Comparison of ENCODE assay signal across 8 mouse cellular contexts in genomic region chr6:124931525-124932313, GRCm38 (mm10). TPM values are rescaled to one million over a fixed set of nuclear protein-coding genes. Genes with fewer than 3 reads are reported as not detected.
DNase-seq lines count a peak whose midpoint lies in the region; ATAC-seq and TF ChIP-seq lines count a peak whose summit lies in the region.

No protein-coding gene starts in this region.

- peaks cover 2% of the 10 kb centered on the region for H3K9me3 ChIP-seq in CH12.LX (replicated peaks; ENCODE audit: low read length)
- H3K9me3 ChIP-seq in limb, embryonic 14.5 days (ENCODE audit: control insufficient read depth, low read length): no peaks in the 10 kb centered on the region
- H3K9me3 ChIP-seq in neural tube, embryonic 12.5 days: no peaks in the 10 kb centered on the region

- peaks cover 5 to 18% of the 10 kb centered on the region in 2 experiments for H3K4me1 ChIP-seq in CH12.LX (ENCODE audit: control insufficient read depth in 1 of 2, insufficient read depth in 2 of 2)
- H3K4me1 ChIP-seq in limb, embryonic 14.5 days (ENCODE audit: control insufficient read depth, insufficient read depth, low read length): peaks cover 16% of the 10 kb centered on the region
- H3K4me1 ChIP-seq in neural tube, embryonic 12.5 days: peaks cover 20% of the 10 kb centered on the region

- TF ChIP-seq RAD21 in CH12.LX (IDR thresholded peaks at IDR 0.05; ENCODE audit: low read depth, low read length): no peak

- 2% methylated on average over 31 of the region's 48 CpGs for WGBS in limb, embryonic 14.5 days
- WGBS in neural tube, embryonic 12.5 days: 1% methylated on average over 48 of the region's 48 CpGs

- in situ Hi-C loops in CH12.LX (cut with MboI; ENCODE audit: low pct_ligation_motif_present, low pct_unique_long_range_greater_than_20kb, low sequenced_read_pairs): loop anchor here (10.0 kb wide), 1 partner anchor 87 kb away; the partner anchor contains the start of gene Gnb3

- TF ChIP-seq EP300 in CH12.LX (IDR thresholded peaks at IDR 0.05; ENCODE audit: low read length): no peak

- no peaks in the 10 kb centered on the region for H3K27me3 ChIP-seq in CH12.LX (replicated peaks)
- H3K27me3 ChIP-seq in limb, embryonic 14.5 days (ENCODE audit: control insufficient read depth, insufficient read depth, low read length): no peaks in the 10 kb centered on the region
- H3K27me3 ChIP-seq in neural tube, embryonic 12.5 days (replicated peaks): no peaks in the 10 kb centered on the region

- peak; percentile 59 to 61 for DNase-seq in cerebellum, postnatal 25 days
- DNase-seq in cerebellum, adult 8-10 months: no peak
- peak; percentile 29 for DNase-seq in CH12.LX (ENCODE audit: extremely low read depth)
- DNase-seq in embryo, embryonic 11 days: peak; percentile 55
- DNase-seq in heart, postnatal 4 days: peak; percentile 64
- peak; percentile 32 for DNase-seq in limb, embryonic 14.5 days (ENCODE audit: low spot score)

- dilution Hi-C loops in CH12.LX (cut with MboI; ENCODE audit: extremely low pct_ligation_motif_present, extremely low pct_unique_long_range_greater_than_20kb, low sequenced_read_pairs): no loop called here

- peak overlapping the region; percentile 76 to 99 (median 95) for H3K4me3 ChIP-seq in CH12.LX (replicated peaks in 1 of 3; ENCODE audit: low read depth in 2 of 3, low read length in 2 of 3, poor library complexity in 1 of 3)
- H3K4me3 ChIP-seq in limb, embryonic 14.5 days (replicated peaks; ENCODE audit: low read length): peak overlapping the region; percentile 95
- H3K4me3 ChIP-seq in neural tube, embryonic 12.5 days: peak overlapping the region; percentile 97

- TF ChIP-seq POLR2A in CH12.LX (IDR thresholded peaks at IDR 0.05; ENCODE audit: low read depth, low read length): no peak
- TF ChIP-seq POLR2A in limb, embryonic 14.5 days (IDR thresholded peaks at IDR 0.05; ENCODE audit: borderline replicate concordance, extremely low read depth, insufficient read depth, insufficient read length): no peak

- peak in 1 of 2 experiments; percentile 30; a peak in 1 of 4 replicates for TF ChIP-seq CTCF in CH12.LX (conservative IDR thresholded peaks at IDR 0.05 in 1 of 2, IDR thresholded peaks at IDR 0.05 in 1 of 2; ENCODE audit: low read depth in 2 of 2, low read length in 2 of 2)

- peak overlapping the region; percentile 59 for H3K4me2 ChIP-seq in CH12.LX (ENCODE audit: insufficient read depth, low read depth, poor library complexity, severe bottlenecking)
- H3K4me2 ChIP-seq in limb, embryonic 14.5 days (replicated peaks; ENCODE audit: low read depth, low read length, severe bottlenecking): peak overlapping the region; percentile 85
- H3K4me2 ChIP-seq in neural tube, embryonic 12.5 days (replicated peaks): peak overlapping the region; percentile 92

- peaks cover 14% of the 10 kb centered on the region for H3K79me2 ChIP-seq in CH12.LX (replicated peaks; ENCODE audit: control insufficient read depth, extremely low read depth, insufficient read depth, poor library complexity, severe bottlenecking)

- ATAC-seq in limb, embryonic 14.5 days (ENCODE audit: low FRiP score, low read depth): peak; percentile 10
- peak; percentile 42 for ATAC-seq in neural tube, embryonic 12.5 days (ENCODE audit: low FRiP score, low read depth)
- no peak for ATAC-seq in inflammation-experienced regulatory T-cells, adult 6 months

- peak overlapping the region; percentile 72 for H3K27ac ChIP-seq in CH12.LX (ENCODE audit: insufficient read depth, low read depth)
- peak overlapping the region; percentile 96 for H3K27ac ChIP-seq in limb, embryonic 14.5 days (replicated peaks; ENCODE audit: low read depth, low read length)
- H3K27ac ChIP-seq in neural tube, embryonic 12.5 days: peak overlapping the region; percentile 87

- H3K9ac ChIP-seq in CH12.LX (ENCODE audit: insufficient read depth, low read depth): peak overlapping the region; percentile 96
- H3K9ac ChIP-seq in limb, embryonic 14.5 days (ENCODE audit: low read depth, low read length, severe bottlenecking): peak overlapping the region; percentile 93
- H3K9ac ChIP-seq in neural tube, embryonic 12.5 days: peak overlapping the region; percentile 99

- peaks cover 34 to 40% of the 10 kb centered on the region in 2 experiments for H3K36me3 ChIP-seq in CH12.LX (replicated peaks in 1 of 2; ENCODE audit: control insufficient read depth in 1 of 2, insufficient read depth in 1 of 2, low read length in 1 of 2)
- peaks cover 44% of the 10 kb centered on the region for H3K36me3 ChIP-seq in limb, embryonic 14.5 days (ENCODE audit: control insufficient read depth, insufficient read depth, low read length)
- peaks cover 40% of the 10 kb centered on the region for H3K36me3 ChIP-seq in neural tube, embryonic 12.5 days

TF ChIP-seq in CH12.LX, 34 proteins besides CTCF, POLR2A, EP300 and RAD21:
- TF ChIP-seq TCF12 (IDR thresholded peaks at IDR 0.05; ENCODE audit: low read depth, low read length) (no peak), ZNF384 (IDR thresholded peaks at IDR 0.05; ENCODE audit: low read depth, low read length) (no peak), USF1 (IDR thresholded peaks at IDR 0.05; ENCODE audit: low read depth, low read length) (no peak), IRF4 (IDR thresholded peaks at IDR 0.05; ENCODE audit: low read depth, low read length) (no peak), SIN3A (IDR thresholded peaks at IDR 0.05; ENCODE audit: low read length) (peak; percentile 63)

RNA-seq across cellular contexts. Expression of gene Mlf2, which starts 0.5 kb away (rescaled TPM):
- total RNA-seq in CH12.LX (2012; rRNA removed) (116 and 129 TPM in 2 replicates), CH12.LX (2014; rRNA removed) (109 and 124 TPM in 2 replicates)
- polyA plus RNA-seq in CH12.LX (2012; ENCODE audit: insufficient read length, low read depth): 203 and 210 TPM in 2 replicates
- total RNA-seq in heart, postnatal 4 days (2021): 100 to 1,000 TPM; 237 to 239 TPM
- polyA plus RNA-seq in limb, embryonic 14.5 days (2012; rRNA removed): 407 and 471 TPM in 2 replicates
- polyA plus RNA-seq in limb, embryonic 14.5 days (2014; fragmentation: Nextera tagmentation; extraction: Ambion mirVana): 355 and 380 TPM in 2 replicates
- polyA plus RNA-seq in neural tube, embryonic 12.5 days (2016; fragmentation: Nextera tagmentation; extraction: Ambion mirVana): 546 and 556 TPM in 2 replicates
- polyA plus RNA-seq in inflammation-experienced regulatory T-cells, adult 6 months (2017; shearing (Covaris generic)): 10 to 100 TPM; 35.6 to 70.5 (median 42.2) TPM

RNA-seq across cellular contexts. Expression of gene Ptms, which starts 11.8 kb away (rescaled TPM):
- total RNA-seq in CH12.LX (2012; rRNA removed) (11.0 and 12.8 TPM in 2 replicates), CH12.LX (2014; rRNA removed) (7.0 and 8.1 TPM in 2 replicates)
- 96.6 and 99.6 TPM in 2 replicates for polyA plus RNA-seq in CH12.LX (2012; ENCODE audit: insufficient read length, low read depth)
- total RNA-seq in heart, postnatal 4 days (2021): 100 to 1,000 TPM; 549 to 587 TPM
- polyA plus RNA-seq in limb, embryonic 14.5 days (2012; rRNA removed): 1,126 and 1,778 TPM in 2 replicates
- 306 and 353 TPM in 2 replicates for polyA plus RNA-seq in limb, embryonic 14.5 days (2014; fragmentation: Nextera tagmentation; extraction: Ambion mirVana)
- polyA plus RNA-seq in neural tube, embryonic 12.5 days (2016; fragmentation: Nextera tagmentation; extraction: Ambion mirVana): 718 and 773 TPM in 2 replicates
- polyA plus RNA-seq in inflammation-experienced regulatory T-cells, adult 6 months (2017; shearing (Covaris generic)): 10 to 100 TPM in 2 of 3 experiments, 1 to 10 TPM in 1; 9.5 to 15.5 (median 12.1) TPM

RNA-seq across cellular contexts. Expression of gene Lag3, which starts 20.2 kb away (rescaled TPM):
- total RNA-seq in CH12.LX (2012; rRNA removed) (1.2 and 1.9 TPM in 2 replicates), CH12.LX (2014; rRNA removed) (0.32 and 0.52 TPM in 2 replicates)
- 1.5 and 2.0 TPM in 2 replicates for polyA plus RNA-seq in CH12.LX (2012; ENCODE audit: insufficient read length, low read depth)
- total RNA-seq in heart, postnatal 4 days (2021): 1 to 10 TPM in 1 of 2 experiments, under 1 TPM in 1; 0.68 to 1.0 TPM
- 2.3 and 3.2 TPM in 2 replicates for polyA plus RNA-seq in limb, embryonic 14.5 days (2012; rRNA removed)
- 2.0 and 2.6 TPM in 2 replicates for polyA plus RNA-seq in limb, embryonic 14.5 days (2014; fragmentation: Nextera tagmentation; extraction: Ambion mirVana)
- polyA plus RNA-seq in neural tube, embryonic 12.5 days (2016; fragmentation: Nextera tagmentation; extraction: Ambion mirVana): 1.8 and 2.2 TPM in 2 replicates
- 10 to 100 TPM; 30.8 to 40.1 (median 38.3) TPM for polyA plus RNA-seq in inflammation-experienced regulatory T-cells, adult 6 months (2017; shearing (Covaris generic))

RNA-seq across cellular contexts. Expression of gene Cops7a, which starts 33.6 kb away (rescaled TPM):
- total RNA-seq in CH12.LX (2012; rRNA removed) (85.6 and 104 TPM in 2 replicates), CH12.LX (2014; rRNA removed) (62.8 and 73.2 TPM in 2 replicates)
- polyA plus RNA-seq in CH12.LX (2012; ENCODE audit: insufficient read length, low read depth): 98.6 and 114 TPM in 2 replicates
- total RNA-seq in heart, postnatal 4 days (2021): 100 to 1,000 TPM; 107 to 110 TPM
- polyA plus RNA-seq in limb, embryonic 14.5 days (2012; rRNA removed): 215 and 251 TPM in 2 replicates
- polyA plus RNA-seq in limb, embryonic 14.5 days (2014; fragmentation: Nextera tagmentation; extraction: Ambion mirVana): 137 and 144 TPM in 2 replicates
- polyA plus RNA-seq in neural tube, embryonic 12.5 days (2016; fragmentation: Nextera tagmentation; extraction: Ambion mirVana): 91.5 and 99.8 TPM in 2 replicates
- 10 to 100 TPM; 36.7 to 65.7 (median 62.6) TPM for polyA plus RNA-seq in inflammation-experienced regulatory T-cells, adult 6 months (2017; shearing (Covaris generic))

RNA-seq across cellular contexts. Expression of gene Cd4, which starts 43.7 kb away (rescaled TPM):
- total RNA-seq in CH12.LX (2012; rRNA removed) (0.29 and 0.34 TPM in 2 replicates), CH12.LX (2014; rRNA removed) (0.26 and 0.27 TPM in 2 replicates)
- 1.1 and 1.6 TPM in 2 replicates for polyA plus RNA-seq in CH12.LX (2012; ENCODE audit: insufficient read length, low read depth)
- total RNA-seq in heart, postnatal 4 days (2021): under 1 TPM; 0.41 to 0.55 TPM
- 0.23 and 0.26 TPM in 2 replicates for polyA plus RNA-seq in limb, embryonic 14.5 days (2012; rRNA removed)
- 0.10 and 0.51 TPM in 2 replicates for polyA plus RNA-seq in limb, embryonic 14.5 days (2014; fragmentation: Nextera tagmentation; extraction: Ambion mirVana)
- 0.06 TPM in 1 of 2 replicates, not detected in the other for polyA plus RNA-seq in neural tube, embryonic 12.5 days (2016; fragmentation: Nextera tagmentation; extraction: Ambion mirVana)
- polyA plus RNA-seq in inflammation-experienced regulatory T-cells, adult 6 months (2017; shearing (Covaris generic)): 100 to 1,000 TPM; 319 to 446 (median 407) TPM
